Mouse (Mus musculus): ENCODE data around the gene Mllt10. TPM values are rescaled to one million over a fixed set of nuclear protein-coding genes. Genes with fewer than 3 reads are reported as not detected.

Gene Mllt10
- polyA plus RNA-seq, 1 experiment from 2014 or later, result 77.6 TPM

DNA sequence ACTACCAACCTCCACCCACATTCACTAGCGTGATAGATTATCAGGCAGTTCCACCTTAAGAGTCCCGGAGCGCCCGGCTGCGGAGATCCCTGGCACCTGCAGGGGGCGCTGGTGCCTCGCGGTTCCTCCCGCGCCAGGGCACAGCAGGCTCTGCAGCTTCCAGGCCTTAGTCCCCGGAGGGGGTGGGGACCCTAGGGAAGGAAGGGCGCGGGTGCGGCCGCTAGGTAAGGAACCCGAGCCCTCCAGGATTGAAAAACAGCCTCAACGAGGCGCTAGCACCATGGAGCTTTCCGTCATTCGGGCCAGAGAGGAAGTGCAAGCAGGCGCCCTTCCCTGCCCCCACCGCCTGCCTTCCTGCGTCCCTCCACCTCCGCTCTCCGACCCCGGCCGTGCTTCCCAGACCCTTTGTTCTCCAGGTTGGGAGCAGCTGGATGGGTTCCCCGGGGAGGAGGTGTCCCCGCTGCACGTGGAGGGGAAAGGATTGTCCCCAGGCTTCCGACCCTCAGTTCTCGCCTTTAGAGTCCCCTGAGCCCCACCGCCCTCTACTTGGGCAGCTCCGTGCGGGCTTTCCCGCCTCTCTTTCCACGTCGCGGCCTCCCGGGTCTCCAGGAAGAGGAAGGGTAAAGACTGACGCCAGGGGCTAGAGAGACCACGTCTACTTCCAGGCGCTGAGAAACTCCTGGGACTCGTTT is 27.4 kb upstream of the Mllt10 start:
- H3K4me2 ChIP-seq, result peak overlapping the region; percentile 97
- H3K9ac ChIP-seq (replicated peaks), result peak overlapping the region; percentile 91
- H3K4me3 ChIP-seq (replicated peaks), result peak overlapping the region; percentile 67
- H3K4me1 ChIP-seq (replicated peaks), result peaks cover 32% of the 10 kb centered on the region
- peak; percentile 75 for ATAC-seq (ENCODE audit: insufficient number of reproducible peaks, insufficient read depth, low FRiP score, low TSS enrichment, low read depth)
- no peaks in the 10 kb centered on the region for H3K36me3 ChIP-seq
- H3K27me3 ChIP-seq, result no peaks in the 10 kb centered on the region
- no peaks in the 10 kb centered on the region for H3K9me3 ChIP-seq
- peak overlapping the region; percentile 99 for H3K27ac ChIP-seq
- WGBS, result under 1% methylated on average over 44 of the region's 44 CpGs

DNA sequence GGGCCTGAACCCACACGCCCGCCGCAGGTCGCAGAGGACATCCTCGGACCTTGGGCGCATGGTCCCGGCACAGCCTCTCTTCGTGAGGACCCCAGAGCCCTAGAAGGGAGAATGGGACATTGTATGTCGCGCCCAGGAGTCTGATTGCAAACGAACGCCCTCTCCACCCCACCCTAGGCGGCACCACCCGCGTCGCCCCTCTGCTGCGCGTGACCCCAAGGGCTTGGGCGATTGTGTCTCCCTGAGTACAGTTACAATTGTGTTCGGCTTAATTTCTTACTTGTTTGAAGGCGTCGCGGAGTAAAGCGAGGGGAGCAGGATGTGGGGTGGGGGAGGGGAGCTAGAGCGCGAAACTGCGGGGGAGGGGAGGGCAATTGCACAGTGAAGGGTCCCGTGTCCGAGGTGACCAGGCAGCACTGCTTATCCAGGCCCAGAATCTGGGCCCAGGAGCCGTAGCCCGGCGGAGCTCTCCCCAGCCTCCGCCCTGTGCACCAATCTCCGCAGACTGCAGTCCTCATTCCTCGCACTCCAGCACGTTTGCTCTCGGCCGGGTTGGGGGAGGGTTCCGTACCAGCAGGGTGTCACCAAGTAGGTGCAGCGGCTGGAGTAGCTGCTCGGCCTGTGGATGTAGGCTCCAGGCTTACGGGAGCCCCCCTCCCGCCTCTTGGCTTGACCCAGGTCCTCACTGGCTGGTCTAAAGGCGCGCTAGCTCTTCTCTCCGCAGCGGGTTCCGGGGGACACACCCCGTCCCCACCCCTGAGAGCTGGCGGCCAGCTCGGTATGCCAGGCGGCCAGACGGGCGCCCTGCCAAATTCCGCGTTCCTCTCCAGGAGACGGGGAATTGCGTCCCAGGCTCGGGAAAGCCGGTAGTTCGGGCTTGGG is 26.7 kb upstream of the Mllt10 start:
- Histone ChIP-seq H3K4me2 (peak overlapping the region; percentile 97), H3K27me3 (no peaks in the 10 kb centered on the region), H3K9me3 (no peaks in the 10 kb centered on the region), H3K4me1 (replicated peaks) (peaks cover 39% of the 10 kb centered on the region), H3K4me3 (replicated peaks) (peak overlapping the region; percentile 67), H3K36me3 (no peaks in the 10 kb centered on the region), H3K9ac (replicated peaks) (peak overlapping the region; percentile 91), H3K27ac (peak overlapping the region; percentile 99)
- ATAC-seq (ENCODE audit: insufficient number of reproducible peaks, insufficient read depth, low FRiP score, low TSS enrichment, low read depth), result peak; percentile 45
- WGBS, result under 1% methylated on average over 61 of the region's 61 CpGs

DNA sequence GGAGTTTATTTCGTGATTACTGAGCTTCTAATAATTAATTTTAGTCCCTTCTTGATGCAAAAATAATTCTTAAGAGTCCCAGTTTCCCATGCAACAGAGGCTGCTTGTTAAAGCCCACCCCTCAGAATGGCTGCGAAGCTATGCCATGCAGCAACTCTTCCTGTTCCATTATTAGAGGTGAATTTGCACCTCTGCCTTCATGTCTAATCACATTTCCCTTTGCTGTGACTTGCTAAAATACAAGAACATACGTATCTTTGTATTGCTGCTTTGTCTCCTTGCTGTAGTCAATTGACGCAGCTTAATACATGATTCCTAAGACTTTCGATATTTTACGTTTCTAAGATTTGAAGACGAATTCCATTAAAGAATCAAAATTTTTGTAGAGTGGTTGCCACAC is 25.4 kb upstream of the Mllt10 start:
- no peak overlapping the region for H3K9ac ChIP-seq (replicated peaks)
- no peak overlapping the region for H3K4me3 ChIP-seq (replicated peaks)
- no peaks in the 10 kb centered on the region for H3K36me3 ChIP-seq
- H3K9me3 ChIP-seq, result no peaks in the 10 kb centered on the region
- 71% methylated on average over 7 of the region's 7 CpGs for WGBS
- H3K27me3 ChIP-seq, result no peaks in the 10 kb centered on the region
- H3K4me2 ChIP-seq, result 0 out of 2 replicates have a peak overlapping the region, but pooled peaks have one; percentile 21
- peaks cover 44% of the 10 kb centered on the region for H3K4me1 ChIP-seq (replicated peaks)
- ATAC-seq (ENCODE audit: insufficient number of reproducible peaks, insufficient read depth, low FRiP score, low TSS enrichment, low read depth), result no peak
- H3K27ac ChIP-seq, result no peak overlapping the region

- 55% methylated on average over 8 of the region's 8 CpGs for WGBS
- no peaks in the 10 kb centered on the region for H3K9me3 ChIP-seq
- no peak for ATAC-seq (ENCODE audit: insufficient number of reproducible peaks, insufficient read depth, low FRiP score, low TSS enrichment, low read depth)
- no peak overlapping the region for H3K27ac ChIP-seq
- peak overlapping the region; percentile 91 for H3K4me2 ChIP-seq
- no peaks in the 10 kb centered on the region for H3K27me3 ChIP-seq
- H3K4me1 ChIP-seq (replicated peaks), result peaks cover 44% of the 10 kb centered on the region
- H3K36me3 ChIP-seq, result no peaks in the 10 kb centered on the region
- no peak overlapping the region for H3K4me3 ChIP-seq (replicated peaks)
- H3K9ac ChIP-seq (replicated peaks), result no peak overlapping the region
Observed at GRCm38 (mm10) chr2:18030581-18030980, 24.5 kb upstream of the Mllt10 start.

DNA sequence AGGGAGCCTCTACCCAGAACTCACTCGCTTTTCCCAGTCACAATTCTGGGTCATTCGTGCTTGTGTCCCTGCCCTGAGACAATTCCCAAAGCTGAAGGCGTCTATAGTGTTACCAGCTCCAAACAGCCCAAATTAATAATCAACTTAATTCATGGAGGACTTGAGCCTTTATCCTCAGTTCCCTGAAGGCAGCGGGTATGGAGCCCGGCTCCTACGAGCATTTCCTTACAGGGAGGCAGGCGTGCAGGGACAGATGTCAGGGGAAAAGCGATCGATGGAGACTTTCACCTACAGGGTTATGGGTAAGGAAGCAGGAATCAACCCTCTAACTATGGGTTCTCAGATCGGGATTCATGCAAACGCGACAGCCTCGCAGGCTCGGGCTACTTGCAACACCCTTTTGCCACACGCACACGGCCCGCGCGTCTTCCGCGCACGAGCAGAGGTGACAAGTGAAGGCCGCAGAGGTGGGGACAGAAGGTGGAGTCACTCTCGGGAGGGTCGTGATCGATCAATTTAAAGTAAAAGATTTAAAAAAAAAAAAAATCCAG is 23.7 kb upstream of the Mllt10 start:
- ATAC-seq (ENCODE audit: insufficient number of reproducible peaks, insufficient read depth, low FRiP score, low TSS enrichment, low read depth), result no peak
- peak overlapping the region; percentile 79 for H3K9ac ChIP-seq (replicated peaks)
- peak overlapping the region; percentile 42 for H3K4me3 ChIP-seq (replicated peaks)
- 2% methylated on average over 26 of the region's 26 CpGs for WGBS
- H3K4me1 ChIP-seq (replicated peaks), result peaks cover 37% of the 10 kb centered on the region
- H3K27ac ChIP-seq, result peak overlapping the region; percentile 79; the same call in 1 of the 2 replicates
- peak overlapping the region; percentile 91 for H3K4me2 ChIP-seq
- no peaks in the 10 kb centered on the region for H3K9me3 ChIP-seq
- H3K27me3 ChIP-seq, result no peaks in the 10 kb centered on the region
- H3K36me3 ChIP-seq, result no peaks in the 10 kb centered on the region

- H3K36me3 ChIP-seq, result no peaks in the 10 kb centered on the region
- peak overlapping the region; percentile 42 for H3K4me3 ChIP-seq (replicated peaks)
- H3K27ac ChIP-seq, result peak overlapping the region; percentile 79
- WGBS, result 1% methylated on average over 34 of the region's 34 CpGs
- H3K4me1 ChIP-seq (replicated peaks), result peaks cover 31% of the 10 kb centered on the region
- peak; percentile 21 for ATAC-seq (ENCODE audit: insufficient number of reproducible peaks, insufficient read depth, low FRiP score, low TSS enrichment, low read depth)
- H3K9ac ChIP-seq (replicated peaks), result peak overlapping the region; percentile 79
- H3K27me3 ChIP-seq, result no peaks in the 10 kb centered on the region
- H3K9me3 ChIP-seq, result no peaks in the 10 kb centered on the region
- peak overlapping the region; percentile 91 for H3K4me2 ChIP-seq
Observed at GRCm38 (mm10) chr2:18031831-18032537, 23.1 kb upstream of the Mllt10 start.

DNA sequence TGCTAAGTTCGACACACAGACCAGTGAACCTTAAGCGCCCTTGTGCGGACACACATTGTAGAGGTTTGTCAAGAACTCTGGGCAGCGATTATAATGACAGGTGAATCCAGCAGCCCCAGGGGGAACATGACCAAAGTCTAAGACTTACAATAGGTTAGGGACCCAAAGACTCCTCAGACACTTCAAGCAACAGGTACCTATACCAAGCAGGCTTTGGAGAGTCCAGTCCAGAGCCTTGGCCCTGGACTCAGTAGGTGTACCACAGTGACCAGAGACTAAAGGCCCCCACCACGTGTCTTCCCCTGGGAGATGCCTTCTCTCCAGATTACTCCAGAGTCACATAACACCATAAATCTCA is 22.5 kb upstream of the Mllt10 start:
- WGBS, result 25% methylated on average over 5 of the region's 5 CpGs
- ATAC-seq (ENCODE audit: insufficient number of reproducible peaks, insufficient read depth, low FRiP score, low TSS enrichment, low read depth), result no peak
- Histone ChIP-seq H3K4me3 (replicated peaks) (0 out of 2 replicates have a peak overlapping the region, but pooled peaks have one; percentile 42), H3K9me3 (no peaks in the 10 kb centered on the region), H3K27me3 (no peaks in the 10 kb centered on the region), H3K27ac (0 out of 2 replicates have a peak overlapping the region, but pooled peaks have one; percentile 79), H3K4me1 (replicated peaks) (peaks cover 31% of the 10 kb centered on the region), H3K4me2 (peak overlapping the region; percentile 91), H3K36me3 (no peaks in the 10 kb centered on the region), H3K9ac (replicated peaks) (no peak overlapping the region)

- Histone ChIP-seq H3K4me3 (replicated peaks) (no peak overlapping the region), H3K36me3 (no peaks in the 10 kb centered on the region), H3K4me1 (replicated peaks) (peaks cover 31% of the 10 kb centered on the region), H3K27ac (no peak overlapping the region), H3K27me3 (no peaks in the 10 kb centered on the region), H3K9me3 (no peaks in the 10 kb centered on the region), H3K9ac (replicated peaks) (no peak overlapping the region), H3K4me2 (peak overlapping the region; percentile 91)
- ATAC-seq (ENCODE audit: insufficient number of reproducible peaks, insufficient read depth, low FRiP score, low TSS enrichment, low read depth), result no peak
- WGBS, result 46% methylated on average over 10 of the region's 10 CpGs
Observed at GRCm38 (mm10) chr2:18033166-18034108, 21.6 kb upstream of the Mllt10 start.

DNA sequence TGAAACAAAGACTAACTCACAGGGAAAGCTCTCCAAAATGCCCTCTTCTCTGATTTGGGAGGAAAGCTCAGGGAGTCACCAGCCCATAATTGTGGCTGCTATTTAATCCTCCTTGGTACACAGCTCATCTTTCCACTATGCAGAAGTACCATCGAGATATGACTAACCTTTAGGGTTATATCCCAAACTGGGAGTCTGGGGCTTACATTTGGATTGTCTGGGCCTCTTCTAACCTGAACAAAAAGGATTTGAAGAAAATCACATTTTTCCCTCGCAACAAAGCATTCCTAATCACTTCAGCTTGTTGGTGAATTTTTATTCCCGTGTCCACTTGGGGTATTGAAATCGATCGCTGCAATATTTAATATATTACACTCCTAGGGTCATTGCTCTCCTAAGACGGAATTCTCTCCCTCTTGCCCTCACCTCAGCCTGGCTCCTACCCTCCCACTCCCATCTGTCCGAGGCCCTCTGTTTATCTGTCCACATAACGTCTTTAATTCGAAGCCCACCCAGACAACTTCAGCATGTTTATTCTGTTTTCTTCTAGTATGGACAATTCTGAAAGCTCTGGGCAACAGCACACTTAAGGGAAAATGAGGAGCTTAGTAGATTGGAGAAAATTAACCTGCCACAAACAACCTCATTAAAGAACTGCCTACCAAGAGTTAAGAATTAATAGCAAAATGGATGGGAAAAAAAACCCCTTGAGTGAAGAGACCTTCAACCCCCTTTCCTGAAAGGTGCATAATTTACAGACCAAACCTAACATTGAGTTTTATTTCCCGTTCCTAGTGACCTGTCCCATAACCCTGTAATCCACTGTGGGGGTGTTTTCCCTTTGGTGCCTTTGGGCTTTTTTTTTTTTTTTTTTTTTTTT is 20.4 kb upstream of the Mllt10 start:
- Histone ChIP-seq H3K27ac (no peak overlapping the region), H3K36me3 (no peaks in the 10 kb centered on the region), H3K9ac (replicated peaks) (no peak overlapping the region), H3K9me3 (no peaks in the 10 kb centered on the region), H3K27me3 (no peaks in the 10 kb centered on the region), H3K4me3 (replicated peaks) (no peak overlapping the region), H3K4me2 (no peak overlapping the region), H3K4me1 (replicated peaks) (peaks cover 40% of the 10 kb centered on the region)
- WGBS, result 60% methylated on average over 10 of the region's 10 CpGs
- ATAC-seq (ENCODE audit: insufficient number of reproducible peaks, insufficient read depth, low FRiP score, low TSS enrichment, low read depth), result no peak

Data from limb, embryonic 12.5 days (tissue).